Mouse (Mus musculus): Measurements from ENCODE around the gene Vmn2r61.

Gene Vmn2r61

GRCm38 (mm10) chr7:42259753-42260152 lies at the start of gene Vmn2r61:
Gene Vmn2r61, plus strand, starts transcription at chr7:42260053.
- no peak for DNase-seq (ENCODE audit: low spot score in 2 of 2)
